Mouse (Mus musculus) testis, adult 2 months (tissue): ENCODE data around the gene Gpnmb.

Experiments used
- CTCF ChIP-seq: fragments of 200-500 bp; IDR thresholded peaks from 2 replicates; pipeline ENCODE4 v1.5.1; 2012; ENCODE audit warnings: low read depth, mild to moderate bottlenecking, inconsistent platforms, low read length, moderate library complexity; ENCODE audit not compliant: control insufficient read depth, insufficient read depth, insufficient replicate concordance
- POLR2A ChIP-seq: fragments of 200-500 bp; IDR thresholded peaks from 2 replicates; pipeline ENCODE4 v1.6.1; 2012; ENCODE audit warnings: low read depth, mild to moderate bottlenecking, inconsistent platforms, low read length, moderate library complexity; ENCODE audit not compliant: control insufficient read depth

DNA sequence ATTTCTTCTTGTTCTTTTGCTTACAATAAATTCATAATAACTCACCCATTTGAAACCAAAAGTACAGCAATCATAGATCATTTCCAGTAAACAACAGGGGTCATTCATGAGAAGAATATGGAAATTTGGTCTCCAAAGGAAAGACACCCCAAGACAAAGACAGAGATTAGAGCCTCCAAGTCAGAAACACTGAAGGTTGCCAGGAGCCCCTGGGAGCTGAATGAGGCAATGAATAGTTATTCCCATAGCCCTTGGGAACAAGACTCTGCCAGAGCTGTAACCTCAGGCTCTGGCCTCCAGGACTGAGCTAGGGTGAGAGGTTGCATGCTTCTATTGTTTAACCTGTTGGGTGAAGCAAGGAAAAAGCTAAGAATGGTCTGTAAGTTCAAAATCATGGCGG, 17.0 kb upstream of the Gpnmb start:
- TF ChIP-seq POLR2A = no peak
- no peak for TF ChIP-seq CTCF
